Mouse (Mus musculus): ENCODE measurements around the gene Ttll6. TPM values are rescaled to one million over a fixed set of nuclear protein-coding genes. Genes with fewer than 3 reads are reported as not detected.
"Not testable (repeated sequence)": the region's sequence is repeated elsewhere in the genome, so short reads cannot be mapped to it uniquely, and the experiment has no call there.

Ttll6 gene
- polyA plus RNA-seq, 1 experiment from 2014 or later, result 0.99 TPM

GRCm38 (mm10) chr11:96110950-96111349 lies 22.6 kb upstream of the Ttll6 start:
- not testable (repeated sequence) for H3K9ac ChIP-seq (replicated peaks; ENCODE audit: low read depth); H3K27me3 ChIP-seq (replicated peaks; ENCODE audit: insufficient read depth, low read length); H3K9me3 ChIP-seq (ENCODE audit: low read length); H3K4me2 ChIP-seq (replicated peaks; ENCODE audit: low read depth, low read length); H3K27ac ChIP-seq (ENCODE audit: low read length); H3K36me3 ChIP-seq (ENCODE audit: insufficient read depth, low read length); H3K4me3 ChIP-seq (ENCODE audit: low read depth, low read length); DNase-seq (ENCODE audit: low spot score); H3K4me1 ChIP-seq (ENCODE audit: insufficient read depth, low read depth, low read length); ATAC-seq
- peak; percentile 40 for TF ChIP-seq CTCF (IDR thresholded peaks at IDR 0.05)
- 54% methylated on average over 2 of the region's 2 CpGs for WGBS

GRCm38 (mm10) chr11:96111751-96112150 lies 21.8 kb upstream of the Ttll6 start, which contains the start of gene Calcoco2:
Gene Calcoco2, minus strand, starts transcription at chr11:96111964.
- Histone ChIP-seq H3K27ac (ENCODE audit: low read length) (no peak within 1 kb of the TSS), H3K4me3 (ENCODE audit: low read depth, low read length) (no peak within 1 kb of the TSS), H3K9me3 (ENCODE audit: low read length) (no peaks in the 10 kb centered on the region), H3K4me1 (ENCODE audit: insufficient read depth, low read depth, low read length) (no peaks in the 10 kb centered on the region), H3K36me3 (ENCODE audit: insufficient read depth, low read length) (no peaks in the 10 kb centered on the region), H3K27me3 (replicated peaks; ENCODE audit: insufficient read depth, low read length) (no peaks in the 10 kb centered on the region), H3K4me2 (replicated peaks; ENCODE audit: low read depth, low read length) (no peak within 1 kb of the TSS), H3K9ac (replicated peaks; ENCODE audit: low read depth) (no peak within 1 kb of the TSS)
- ATAC-seq, result no peak
- TF ChIP-seq EP300 (IDR thresholded peaks at IDR 0.05), result no peak
- TF ChIP-seq CTCF (IDR thresholded peaks at IDR 0.05), result no peak
- DNase-seq (ENCODE audit: low spot score), result no peak
- WGBS, result 41% methylated on average over 14 of the region's 14 CpGs

GRCm38 (mm10) chr11:96114077-96114476 lies 19.5 kb upstream of the Ttll6 start:
- H3K4me3 ChIP-seq (ENCODE audit: low read depth, low read length), result no peak overlapping the region
- H3K27ac ChIP-seq (ENCODE audit: low read length), result 0 out of 2 replicates have a peak overlapping the region, but pooled peaks have one; percentile 5
- no peaks in the 10 kb centered on the region for H3K27me3 ChIP-seq (replicated peaks; ENCODE audit: insufficient read depth, low read length)
- H3K4me2 ChIP-seq (replicated peaks; ENCODE audit: low read depth, low read length), result no peak overlapping the region
- H3K9me3 ChIP-seq (ENCODE audit: low read length), result no peaks in the 10 kb centered on the region
- peak; percentile 61 for DNase-seq (ENCODE audit: low spot score)
- H3K9ac ChIP-seq (replicated peaks; ENCODE audit: low read depth), result no peak overlapping the region
- no peaks in the 10 kb centered on the region for H3K36me3 ChIP-seq (ENCODE audit: insufficient read depth, low read length)
- ATAC-seq, result peak; percentile 56
- H3K4me1 ChIP-seq (ENCODE audit: insufficient read depth, low read depth, low read length), result no peaks in the 10 kb centered on the region
- TF ChIP-seq CTCF (IDR thresholded peaks at IDR 0.05) (no peak), EP300 (IDR thresholded peaks at IDR 0.05) (peak; percentile 81)
- 38% methylated on average over 2 of the region's 2 CpGs for WGBS

- no peak for ATAC-seq
- Histone ChIP-seq H3K4me3 (ENCODE audit: low read depth, low read length) (no peak overlapping the region), H3K9ac (replicated peaks; ENCODE audit: low read depth) (no peak overlapping the region), H3K36me3 (ENCODE audit: insufficient read depth, low read length) (no peaks in the 10 kb centered on the region), H3K27me3 (replicated peaks; ENCODE audit: insufficient read depth, low read length) (no peaks in the 10 kb centered on the region), H3K4me2 (replicated peaks; ENCODE audit: low read depth, low read length) (no peak overlapping the region), H3K9me3 (ENCODE audit: low read length) (no peaks in the 10 kb centered on the region), H3K27ac (ENCODE audit: low read length) (no peak overlapping the region), H3K4me1 (ENCODE audit: insufficient read depth, low read depth, low read length) (no peaks in the 10 kb centered on the region)
- DNase-seq (ENCODE audit: low spot score), result no peak
- 89% methylated on average over 6 of the region's 6 CpGs for WGBS
- TF ChIP-seq CTCF (IDR thresholded peaks at IDR 0.05) (no peak), EP300 (IDR thresholded peaks at IDR 0.05) (no peak)
These were observed 18.2 kb upstream of the Ttll6 start for GRCm38 (mm10) chr11:96115416-96115815.

- DNase-seq (ENCODE audit: low spot score) (no peak), ATAC-seq (no peak)
- Histone ChIP-seq H3K9me3 (ENCODE audit: low read length) (no peaks in the 10 kb centered on the region), H3K4me1 (ENCODE audit: insufficient read depth, low read depth, low read length) (no peaks in the 10 kb centered on the region), H3K4me2 (replicated peaks; ENCODE audit: low read depth, low read length) (no peak overlapping the region), H3K27ac (ENCODE audit: low read length) (no peak overlapping the region), H3K9ac (replicated peaks; ENCODE audit: low read depth) (no peak overlapping the region), H3K27me3 (replicated peaks; ENCODE audit: insufficient read depth, low read length) (no peaks in the 10 kb centered on the region), H3K36me3 (ENCODE audit: insufficient read depth, low read length) (no peaks in the 10 kb centered on the region), H3K4me3 (ENCODE audit: low read depth, low read length) (no peak overlapping the region)
- WGBS, result 84% methylated on average over 3 of the region's 3 CpGs
- TF ChIP-seq CTCF (IDR thresholded peaks at IDR 0.05) (no peak), EP300 (IDR thresholded peaks at IDR 0.05) (no peak)
These were observed 17.5 kb upstream of the Ttll6 start for GRCm38 (mm10) chr11:96116116-96116515.

GRCm38 (mm10) chr11:96116925-96117324 lies 16.7 kb upstream of the Ttll6 start:
- 89% methylated on average over 3 of the region's 3 CpGs for WGBS
- H3K9me3 ChIP-seq (ENCODE audit: low read length); H3K9ac ChIP-seq (replicated peaks; ENCODE audit: low read depth); H3K27ac ChIP-seq (ENCODE audit: low read length); H3K4me2 ChIP-seq (replicated peaks; ENCODE audit: low read depth, low read length); H3K4me3 ChIP-seq (ENCODE audit: low read depth, low read length); DNase-seq (ENCODE audit: low spot score); H3K4me1 ChIP-seq (ENCODE audit: insufficient read depth, low read depth, low read length); H3K36me3 ChIP-seq (ENCODE audit: insufficient read depth, low read length); H3K27me3 ChIP-seq (replicated peaks; ENCODE audit: insufficient read depth, low read length); ATAC-seq: not testable (repeated sequence)

GRCm38 (mm10) chr11:96119401-96119800 lies 14.2 kb upstream of the Ttll6 start:
- DNase-seq (ENCODE audit: low spot score), result no peak
- no peak overlapping the region for H3K9ac ChIP-seq (replicated peaks; ENCODE audit: low read depth)
- no peak for TF ChIP-seq EP300 (IDR thresholded peaks at IDR 0.05)
- TF ChIP-seq CTCF (IDR thresholded peaks at IDR 0.05), result no peak

GRCm38 (mm10) chr11:96122806-96123205 lies 10.8 kb upstream of the Ttll6 start:
- peaks cover 10% of the 10 kb centered on the region; the same call in 1 of the 2 replicates for H3K27me3 ChIP-seq (replicated peaks; ENCODE audit: insufficient read depth, low read length)
- H3K4me1 ChIP-seq (ENCODE audit: insufficient read depth, low read depth, low read length); H3K4me3 ChIP-seq (ENCODE audit: low read depth, low read length); ATAC-seq; DNase-seq (ENCODE audit: low spot score); H3K9ac ChIP-seq (replicated peaks; ENCODE audit: low read depth); H3K27ac ChIP-seq (ENCODE audit: low read length); H3K36me3 ChIP-seq (ENCODE audit: insufficient read depth, low read length); H3K4me2 ChIP-seq (replicated peaks; ENCODE audit: low read depth, low read length); H3K9me3 ChIP-seq (ENCODE audit: low read length): not testable (repeated sequence)
- WGBS, result 61% methylated on average over 3 of the region's 4 CpGs

More at GRCm38 (mm10) chr11:96119401-96119800, 14.2 kb upstream of the Ttll6 start:
- H3K4me1 ChIP-seq (ENCODE audit: insufficient read depth, low read depth, low read length), result no peaks in the 10 kb centered on the region
- H3K9me3 ChIP-seq (ENCODE audit: low read length), result no peaks in the 10 kb centered on the region
- no peak overlapping the region for H3K4me3 ChIP-seq (ENCODE audit: low read depth, low read length)
- H3K4me2 ChIP-seq (replicated peaks; ENCODE audit: low read depth, low read length), result no peak overlapping the region
- no peak for ATAC-seq
- no peaks in the 10 kb centered on the region for H3K36me3 ChIP-seq (ENCODE audit: insufficient read depth, low read length)
- 52% methylated on average over 3 of the region's 3 CpGs for WGBS
- peaks cover 8% of the 10 kb centered on the region; the same call in 1 of the 2 replicates for H3K27me3 ChIP-seq (replicated peaks; ENCODE audit: insufficient read depth, low read length)
- H3K27ac ChIP-seq (ENCODE audit: low read length), result no peak overlapping the region
